Mouse (Mus musculus): ENCODE data around the gene Hpca.
A peak's percentile ranks its signal among the peaks of the same experiment; 100 is the strongest.

Hpca gene

DNA sequence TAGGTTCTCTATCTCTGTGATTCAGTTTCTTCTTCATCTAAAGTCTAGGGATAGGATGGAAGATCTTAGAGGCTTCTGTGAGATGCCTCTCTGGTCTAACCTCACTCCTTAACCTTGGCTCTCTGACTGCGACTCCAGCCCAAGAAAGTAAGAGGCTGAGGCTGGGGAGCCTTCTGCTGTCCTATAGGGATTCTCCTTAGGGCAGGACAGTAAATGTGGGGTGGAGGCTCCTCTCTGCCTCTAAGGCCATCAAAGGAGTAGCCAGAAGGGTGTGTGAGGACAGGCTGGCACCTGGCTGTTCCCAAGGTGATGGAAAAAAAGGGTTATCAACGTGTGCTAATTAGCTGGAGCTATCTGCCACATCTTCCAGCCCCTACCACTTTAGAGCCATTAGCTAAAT, 13.8 kb upstream of the Hpca start:
- no peak for DNase-seq

DNA sequence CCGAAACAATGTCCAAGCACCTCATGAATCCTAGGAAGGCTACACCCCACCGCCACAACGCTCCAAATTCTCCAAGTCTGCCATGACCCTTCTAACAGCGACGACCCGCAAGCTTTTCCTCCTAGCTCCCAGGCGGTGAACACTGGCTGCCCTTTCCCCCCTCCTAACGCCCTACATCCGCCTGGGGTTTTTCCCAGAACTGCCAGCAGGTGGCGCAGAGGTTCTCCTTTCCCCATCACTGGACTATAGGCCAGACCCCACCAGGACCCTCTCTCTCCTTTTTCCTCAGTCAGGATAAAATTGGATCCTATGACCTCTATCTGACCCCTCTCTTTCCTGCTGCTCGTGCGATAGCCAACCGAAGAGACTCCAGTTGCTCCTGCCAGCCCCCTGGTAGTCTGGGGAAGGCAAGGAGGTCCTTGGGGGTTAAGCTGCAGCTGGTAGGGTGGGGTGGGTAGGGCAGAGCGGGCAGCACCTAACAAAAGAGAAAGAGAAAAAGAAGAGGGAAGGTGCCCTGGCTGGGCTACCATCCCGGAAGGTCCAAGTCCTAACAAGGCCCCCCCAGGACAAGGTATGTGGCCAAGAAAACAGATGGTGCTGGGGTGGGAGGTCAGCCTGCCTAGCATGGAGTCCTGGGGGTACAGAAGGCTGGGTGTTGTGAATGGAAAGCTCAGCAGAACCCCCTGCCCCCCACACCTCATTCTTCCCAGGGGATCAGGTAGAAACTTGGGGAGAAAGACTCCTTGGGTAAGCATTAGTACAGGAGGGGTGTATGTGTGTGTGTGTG, 13.2 kb upstream of the Hpca start:
- peak; percentile 48 for DNase-seq

DNA sequence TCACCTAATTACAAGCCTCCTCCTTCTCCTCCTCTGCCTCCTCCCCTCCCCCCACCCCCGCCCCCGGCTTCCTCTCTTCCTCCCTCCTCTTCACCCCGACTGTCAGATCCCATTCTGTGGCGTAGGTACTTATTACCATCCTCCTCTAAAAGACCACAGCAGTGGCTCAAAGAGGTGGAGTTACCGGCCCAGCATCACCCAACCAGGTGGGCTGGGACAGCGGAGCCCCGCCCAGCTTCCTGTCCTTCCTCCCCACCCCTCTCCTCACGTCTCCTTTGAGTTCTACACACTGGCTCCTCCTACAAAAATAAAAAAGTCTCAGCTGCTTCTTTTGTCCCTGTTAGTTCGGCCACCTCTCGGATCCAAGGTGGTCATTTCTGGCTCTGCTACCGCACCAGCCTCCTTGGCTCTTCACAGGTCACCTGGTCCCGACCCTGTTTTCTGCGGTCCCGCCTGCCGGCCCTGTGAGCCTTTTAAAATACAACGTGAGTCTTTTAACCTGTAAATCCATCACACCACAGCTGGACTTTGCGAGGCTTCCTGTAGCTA, 9.0 kb upstream of the Hpca start:
- DNase-seq, result peak; percentile 45

DNA sequence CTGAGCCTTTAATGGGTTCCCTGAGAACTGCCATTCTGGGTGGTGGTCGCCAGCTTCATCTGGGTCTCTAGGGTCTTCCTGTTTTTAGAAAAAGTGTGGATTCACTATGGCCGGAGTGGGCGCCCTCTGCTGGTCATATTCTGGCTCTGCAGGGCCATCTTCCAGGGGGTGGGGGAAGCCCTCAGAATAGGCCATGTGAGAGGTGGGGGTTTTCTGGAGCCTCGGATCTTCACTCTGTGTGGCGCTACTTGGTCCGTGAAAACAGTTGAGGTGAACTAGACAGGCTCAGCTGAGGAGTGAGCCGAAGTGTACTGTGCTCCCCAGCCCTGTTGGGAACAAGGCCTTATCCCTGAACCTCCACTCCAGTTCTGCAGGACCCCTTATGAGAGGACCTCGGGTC, 8.3 kb upstream of the Hpca start:
- DNase-seq, result no peak

DNA sequence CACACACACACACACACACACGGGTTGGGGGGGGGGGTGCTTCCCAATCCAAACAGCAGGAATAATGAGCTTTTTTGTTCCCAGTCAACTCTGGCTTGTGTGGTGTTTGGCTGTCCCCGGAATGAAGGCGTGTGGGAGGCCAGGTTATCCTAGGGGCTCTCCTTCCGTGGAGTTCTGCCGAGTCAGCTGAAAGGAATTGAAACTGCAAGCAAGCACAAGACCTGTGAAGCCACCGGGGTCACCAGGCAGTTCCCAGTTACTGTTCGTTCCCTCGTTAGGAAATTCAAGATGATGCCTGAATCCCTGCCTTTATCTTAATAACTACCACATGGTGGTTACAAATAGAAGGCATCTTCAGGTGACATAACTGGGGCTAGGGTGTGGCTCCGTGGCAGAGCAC, 7.6 kb upstream of the Hpca start:
- no peak for DNase-seq

DNA sequence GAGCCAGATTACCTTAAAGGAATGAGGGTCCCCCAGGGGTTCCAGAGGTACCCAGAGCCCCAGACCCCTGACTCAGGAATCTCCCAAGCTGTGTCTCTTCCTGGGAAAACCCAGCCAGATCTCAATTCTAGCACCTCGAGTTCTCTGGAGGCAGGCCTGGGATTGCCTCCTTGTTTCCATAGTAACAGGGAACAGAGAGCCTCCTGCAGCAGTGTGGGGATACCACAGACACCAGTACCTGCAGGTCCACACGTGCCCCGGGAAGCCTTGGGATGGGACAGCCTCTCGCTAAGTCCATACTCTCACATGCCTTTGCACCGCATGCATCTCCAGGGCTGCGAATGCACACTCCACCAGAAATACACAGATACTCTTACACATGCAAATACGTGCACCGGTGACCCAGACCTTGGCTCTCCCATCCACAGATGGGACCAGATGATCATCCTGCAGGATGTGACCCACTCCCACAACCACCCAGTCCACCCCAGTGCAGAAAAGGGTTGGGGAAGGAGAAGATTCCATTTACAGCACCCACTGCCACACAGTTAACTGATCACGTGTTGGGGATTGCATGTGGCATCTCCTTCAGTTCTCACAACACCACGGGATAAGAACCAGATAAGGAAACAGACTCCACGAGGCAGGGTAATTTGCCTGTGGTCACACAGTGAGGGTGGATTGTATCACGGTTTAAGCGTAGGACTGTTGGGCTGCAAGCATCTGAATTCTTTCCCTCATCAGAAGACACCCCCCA, 6.9 kb upstream of the Hpca start:
- no peak for DNase-seq

DNA sequence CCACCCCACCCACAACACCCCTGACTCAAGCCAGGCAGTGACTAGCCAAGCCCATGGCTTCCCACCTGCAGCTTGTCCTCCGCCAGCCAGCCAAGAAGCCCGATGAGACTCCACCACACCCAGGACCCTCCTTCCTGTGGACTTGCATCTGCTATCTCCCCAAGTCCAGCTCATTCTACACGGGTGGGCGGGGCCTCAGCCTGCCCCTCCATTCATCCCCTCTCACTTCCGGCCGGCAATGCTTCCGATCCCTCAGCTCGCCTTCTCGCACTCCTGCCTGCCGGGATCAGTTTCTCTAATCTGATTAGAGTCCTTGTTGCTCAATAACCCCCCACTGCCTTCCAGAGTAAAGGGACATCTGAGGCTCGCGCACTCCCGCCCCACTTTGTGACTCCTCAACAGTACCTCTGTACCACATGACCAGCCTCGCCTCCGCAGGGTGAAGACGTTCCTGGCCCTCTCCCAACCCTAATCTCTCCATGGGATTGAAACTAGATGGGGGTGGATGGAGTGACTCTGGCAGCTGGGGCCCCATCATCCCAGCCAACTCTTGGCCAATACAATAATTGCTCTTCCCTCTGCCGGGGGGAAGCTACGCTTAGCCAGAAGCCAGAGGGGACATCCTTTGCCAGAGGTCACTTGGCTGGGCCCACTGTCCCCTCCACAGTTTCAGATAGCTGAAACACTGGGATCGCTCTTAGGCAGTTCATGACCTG, 4.1 kb upstream of the Hpca start:
- DNase-seq, result no peak

DNA sequence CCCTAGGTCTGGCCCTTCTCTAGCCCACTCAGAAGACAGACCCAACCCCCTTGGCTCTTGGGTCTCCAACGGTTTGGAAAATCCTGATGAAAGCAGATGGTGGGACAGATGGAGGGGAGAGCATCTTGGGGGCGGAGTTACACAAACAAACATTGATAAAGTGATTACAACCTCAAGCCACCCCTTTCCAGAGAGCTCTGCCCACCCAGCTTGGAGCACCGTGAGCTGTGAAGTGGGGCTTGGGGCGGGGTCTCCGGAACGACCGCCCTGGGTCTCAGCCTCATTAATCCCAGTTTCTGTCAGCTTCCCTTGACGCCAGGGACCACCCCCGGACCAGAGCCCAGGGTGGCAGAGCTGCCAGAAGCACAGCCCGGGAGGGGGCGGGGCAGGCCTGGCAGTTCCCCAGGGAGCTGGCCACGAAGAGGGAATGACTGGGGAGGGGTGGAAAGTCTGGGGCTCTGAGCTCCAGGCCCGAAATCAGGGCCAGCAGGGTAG, 2.9 kb upstream of the Hpca start:
- DNase-seq, result no peak

DNA sequence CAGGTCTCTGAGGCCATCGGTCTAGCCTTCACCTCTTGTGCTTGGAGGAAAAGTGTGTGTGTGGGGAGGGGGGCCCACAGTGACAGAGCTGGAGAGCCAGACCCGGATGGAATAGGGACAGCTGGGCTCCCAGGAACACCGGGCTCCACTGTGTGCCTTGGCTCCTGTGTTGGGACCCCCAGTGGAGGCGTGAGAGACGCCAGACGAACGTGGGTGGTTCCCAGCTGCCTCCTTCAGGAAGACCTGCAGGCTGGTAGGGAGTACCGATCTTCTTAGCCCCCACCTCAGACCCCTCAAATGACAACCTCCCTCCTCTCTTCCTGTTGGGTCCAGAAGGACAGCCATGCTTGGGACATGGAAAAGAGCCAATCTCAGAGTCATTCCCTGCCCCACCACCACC, 883 bp upstream of the Hpca start:
- no peak for DNase-seq

DNA sequence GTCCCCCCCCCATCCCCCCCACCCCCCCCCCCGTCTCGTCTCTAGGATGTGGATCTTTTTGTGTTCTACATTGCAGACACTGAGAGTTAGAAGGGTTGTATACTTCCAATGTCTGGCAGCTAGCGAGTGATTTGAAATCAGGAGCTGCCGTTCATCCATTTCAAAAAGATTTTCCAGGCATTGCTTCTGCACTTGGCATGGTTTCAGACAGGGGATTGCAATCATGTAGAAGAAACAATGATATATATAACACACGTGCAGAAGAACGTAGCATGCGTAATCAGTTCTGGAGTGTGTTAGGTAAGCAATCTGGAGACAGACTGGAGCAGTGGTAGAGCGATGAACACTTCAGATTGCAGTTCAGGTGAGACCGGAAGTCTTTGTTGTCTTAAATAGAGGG, 271 bp upstream of the Hpca start:
- DNase-seq, result no peak

DNA sequence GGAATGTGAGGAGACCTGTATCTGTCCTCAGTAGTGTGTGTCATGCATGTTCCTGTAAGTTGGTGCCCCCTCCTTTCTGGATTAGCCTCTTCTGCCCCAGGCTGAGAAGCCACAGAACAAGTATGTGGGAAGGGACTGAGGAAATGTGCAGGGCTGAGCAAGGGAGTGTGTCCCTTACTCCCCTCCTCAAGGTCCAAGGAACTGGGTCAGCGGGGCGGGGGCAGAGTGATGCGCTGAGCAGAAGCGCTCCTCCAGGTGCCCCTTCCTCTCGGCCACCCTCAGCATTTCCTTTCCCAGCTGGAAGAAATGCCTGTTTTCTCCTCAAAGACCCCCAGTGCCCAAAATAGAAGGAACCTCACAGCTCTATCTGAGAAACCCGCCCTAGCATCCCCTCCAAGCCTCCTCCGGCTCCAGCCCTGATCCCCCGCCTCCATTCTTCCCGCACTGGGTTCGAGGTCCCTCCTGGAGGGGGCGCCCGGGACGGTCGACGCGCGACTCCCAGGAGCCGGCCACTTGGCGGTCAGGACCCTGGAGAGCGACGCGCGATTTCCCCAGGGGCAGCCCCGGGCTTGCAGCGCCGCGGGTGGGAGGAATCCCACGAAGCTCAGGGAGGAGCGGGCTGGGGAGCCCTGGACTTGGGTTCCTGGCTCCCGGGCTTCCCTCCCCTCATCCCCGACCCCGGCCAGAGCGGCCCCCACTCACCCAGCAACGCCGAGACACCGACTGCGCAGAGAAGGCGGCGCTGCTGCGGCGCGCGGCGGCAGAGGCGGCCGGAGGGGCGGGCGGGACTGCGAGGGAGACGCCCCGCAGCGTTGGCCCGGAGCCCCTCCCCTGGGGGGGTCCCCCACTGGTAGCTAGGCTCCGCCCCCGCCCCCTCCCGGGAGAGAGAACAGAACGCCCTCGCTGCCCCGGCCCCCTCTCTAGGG, 1.1 kb downstream of the Hpca start:
- no peak for DNase-seq

DNA sequence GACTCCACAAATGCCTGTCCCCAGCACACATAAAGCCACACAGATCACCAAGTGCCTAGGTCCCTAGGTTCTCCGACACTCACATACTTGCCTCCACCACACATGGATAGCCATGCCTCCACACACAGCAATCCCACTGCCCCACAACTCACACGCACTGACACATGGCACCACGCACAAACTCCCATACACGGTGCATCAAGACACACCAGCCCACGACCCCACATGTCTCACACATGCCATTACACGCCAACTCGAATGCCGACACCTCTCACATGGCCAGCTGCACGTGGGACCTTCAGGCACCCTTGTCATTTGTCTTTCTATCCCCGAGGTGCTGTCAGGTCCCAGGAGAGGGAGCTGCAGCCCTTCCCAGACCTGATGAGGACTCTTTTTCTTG, 2.1 kb downstream of the Hpca start:
- no peak for DNase-seq

DNA sequence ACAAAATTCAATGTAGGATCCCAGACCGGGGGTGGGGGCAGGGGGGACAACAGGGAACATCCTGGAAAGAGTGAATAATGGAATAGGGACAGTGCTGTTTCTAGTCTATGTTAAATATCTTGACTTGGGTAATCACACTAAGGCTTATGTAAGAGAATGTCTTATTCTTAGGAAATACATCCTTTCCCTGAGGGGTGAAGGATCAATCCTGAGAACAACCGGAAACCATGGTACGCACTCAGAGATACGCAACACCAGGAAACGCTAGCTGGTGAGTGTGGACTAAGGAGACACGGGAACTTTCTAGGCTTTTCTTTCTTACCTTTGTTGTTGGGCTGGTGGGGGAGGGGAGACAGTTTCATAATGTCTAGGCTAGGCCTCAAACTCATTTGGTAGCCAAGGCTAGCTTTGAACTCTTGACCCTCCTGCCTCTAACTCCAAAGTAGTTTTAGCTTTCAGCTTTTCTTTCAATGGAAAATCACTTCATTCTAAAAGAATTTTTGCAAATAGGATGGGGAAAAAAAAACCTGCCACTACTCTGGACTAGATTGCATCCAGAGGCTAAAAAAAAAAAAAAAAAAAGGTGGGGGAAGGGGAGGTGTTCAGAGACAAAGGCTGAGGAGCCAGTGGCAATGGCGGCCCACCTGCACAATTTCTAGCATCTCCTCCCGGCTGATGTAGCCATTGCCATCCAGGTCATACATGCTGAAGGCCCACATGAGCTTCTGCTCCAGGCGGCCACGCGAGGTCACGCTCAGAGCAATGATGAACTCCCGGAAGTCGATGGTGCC, 3.9 kb downstream of the Hpca start:
- DNase-seq, result no peak

DNA sequence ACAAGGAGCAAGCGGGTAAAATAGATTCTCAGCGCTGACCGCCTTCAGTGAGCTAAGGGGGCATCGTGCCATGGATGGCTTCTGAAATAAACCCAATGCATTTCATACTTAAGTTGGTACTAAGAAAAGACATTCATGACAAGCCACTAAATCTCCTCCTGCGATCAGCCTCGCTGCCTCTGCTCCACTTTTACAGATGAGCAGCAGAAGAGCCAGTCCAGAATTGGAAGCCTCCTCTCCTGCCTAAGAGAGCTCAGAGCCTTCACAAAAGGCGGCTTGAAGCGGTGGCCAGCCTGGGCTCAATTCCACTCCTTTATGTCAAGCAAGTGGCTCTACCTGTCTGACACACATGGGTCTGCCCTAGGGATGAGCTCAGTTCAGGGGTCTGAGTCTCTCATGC, 5.1 kb downstream of the Hpca start:
- DNase-seq, result no peak

DNA sequence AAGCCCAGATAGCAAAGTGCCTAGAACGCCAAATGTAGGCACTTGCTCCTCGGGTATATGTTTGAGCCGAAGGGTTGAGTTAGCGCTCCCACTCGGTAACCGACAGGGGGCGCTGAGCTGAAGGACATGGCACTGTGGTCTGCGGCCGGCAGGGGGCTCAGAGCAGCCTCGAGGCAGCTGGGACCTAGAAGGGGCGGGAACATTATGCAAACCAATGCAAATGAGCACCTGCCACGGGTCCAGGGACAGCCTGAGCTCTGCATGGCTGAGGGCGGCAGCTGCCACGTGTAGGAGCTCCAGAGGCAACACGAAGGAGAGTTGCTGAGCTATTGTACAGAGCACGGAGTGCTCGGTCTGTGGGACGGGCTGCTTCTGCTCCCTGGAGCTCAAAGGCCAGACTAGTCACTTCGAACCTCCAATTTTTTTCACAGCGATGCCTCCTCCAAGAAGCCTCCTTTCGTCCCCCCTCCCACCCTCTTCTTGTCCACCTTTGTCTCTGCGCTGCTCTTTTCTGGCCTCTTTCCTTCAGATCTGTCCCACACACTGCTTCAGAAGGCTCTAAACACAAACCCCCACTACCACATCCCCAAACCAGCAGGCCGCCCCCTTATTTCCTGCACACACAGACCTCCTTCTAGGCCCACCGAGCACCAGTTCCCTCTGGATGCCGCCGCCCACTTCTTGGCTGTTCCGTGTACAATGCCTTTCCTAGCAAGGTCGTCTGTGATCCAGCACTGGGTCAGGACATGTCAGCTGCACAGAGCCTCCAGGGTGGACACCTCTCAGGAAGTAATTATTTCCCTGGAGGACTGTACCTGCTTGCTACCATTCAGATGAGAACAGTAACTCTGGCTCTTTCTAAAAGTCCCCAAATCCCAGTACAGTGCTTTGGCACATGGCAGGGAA, 8.5 kb downstream of the Hpca start:
- DNase-seq, result peak; percentile 56

DNA sequence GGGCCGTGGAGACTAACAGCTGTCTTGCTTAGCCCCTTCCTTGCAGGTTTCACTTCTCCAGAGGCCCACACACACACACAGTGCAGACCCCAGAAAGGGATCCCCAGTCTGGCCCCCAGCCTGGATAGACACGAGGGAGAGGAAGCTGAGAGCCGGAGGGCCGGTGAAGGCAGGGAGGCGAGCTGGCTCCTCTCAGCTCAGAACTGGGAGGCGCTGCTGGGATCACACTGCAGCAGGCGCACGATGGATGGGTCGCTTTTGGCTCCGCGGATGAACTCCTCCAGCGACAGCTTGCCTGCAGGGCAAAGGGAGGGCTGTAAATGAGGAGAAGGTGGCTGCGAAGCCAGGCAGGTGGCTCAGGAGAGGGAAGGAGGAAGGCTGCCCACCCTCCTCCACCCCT, 9.6 kb downstream of the Hpca start:
- DNase-seq, result no peak

DNA sequence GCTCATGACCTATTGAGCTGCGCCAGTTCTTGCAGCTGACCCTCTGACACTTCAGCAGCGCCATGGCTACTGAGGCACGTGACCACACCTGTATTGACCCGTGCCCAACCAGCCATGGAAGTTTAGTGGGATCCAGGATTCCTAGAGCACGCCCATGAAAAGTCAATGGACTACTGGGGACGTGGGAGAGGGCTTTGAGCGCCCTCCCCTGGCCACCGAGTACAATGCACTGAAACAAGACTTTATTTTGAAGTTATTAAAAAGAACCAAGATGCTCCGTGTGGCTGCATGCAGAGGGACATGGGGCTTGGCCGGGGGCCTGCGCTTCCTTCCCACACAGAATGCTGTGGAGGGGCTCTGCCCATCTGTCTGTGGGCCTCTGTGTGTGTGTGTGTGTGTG, 10.5 kb downstream of the Hpca start:
- DNase-seq, result no peak

DNA sequence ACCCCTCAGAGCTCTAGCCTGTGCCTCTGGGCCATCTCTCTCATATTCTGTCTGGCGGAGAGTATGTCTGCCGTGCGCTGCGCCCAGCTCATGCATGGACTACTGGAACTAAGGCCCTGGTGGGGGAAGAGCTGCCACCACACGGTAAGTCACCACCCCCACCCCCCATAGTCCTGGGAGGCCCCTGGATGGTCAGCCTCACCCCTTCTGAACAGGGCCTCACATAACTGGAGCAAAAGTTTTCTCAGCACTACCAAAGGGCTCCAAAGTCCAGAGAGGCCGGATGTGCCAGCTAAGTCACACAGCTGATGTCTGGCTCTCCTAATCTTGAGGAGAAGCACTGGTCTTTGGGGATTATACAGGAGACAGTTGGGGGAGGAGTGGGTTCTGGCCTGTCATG, 11.0 kb downstream of the Hpca start:
- DNase-seq, result no peak

DNA sequence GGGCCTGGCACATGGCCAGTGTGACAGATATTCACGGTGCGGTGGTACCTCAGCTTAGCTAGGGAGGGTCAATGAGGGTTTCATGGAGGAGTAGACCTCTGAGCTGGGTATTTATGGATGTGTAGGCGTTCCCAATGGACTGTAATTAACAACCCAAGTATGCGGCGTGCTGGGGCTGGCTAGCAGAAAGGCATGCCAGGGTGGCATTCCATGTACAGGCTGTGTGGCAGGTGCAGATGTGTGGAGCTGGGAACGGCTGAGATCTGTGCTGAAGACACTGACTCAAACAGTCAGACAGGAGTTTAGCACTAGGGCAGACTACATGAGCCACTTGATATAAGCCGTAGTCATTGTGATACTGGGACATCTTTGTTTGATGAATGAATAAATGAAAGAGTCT, 13.2 kb downstream of the Hpca start:
- DNase-seq, result no peak

DNA sequence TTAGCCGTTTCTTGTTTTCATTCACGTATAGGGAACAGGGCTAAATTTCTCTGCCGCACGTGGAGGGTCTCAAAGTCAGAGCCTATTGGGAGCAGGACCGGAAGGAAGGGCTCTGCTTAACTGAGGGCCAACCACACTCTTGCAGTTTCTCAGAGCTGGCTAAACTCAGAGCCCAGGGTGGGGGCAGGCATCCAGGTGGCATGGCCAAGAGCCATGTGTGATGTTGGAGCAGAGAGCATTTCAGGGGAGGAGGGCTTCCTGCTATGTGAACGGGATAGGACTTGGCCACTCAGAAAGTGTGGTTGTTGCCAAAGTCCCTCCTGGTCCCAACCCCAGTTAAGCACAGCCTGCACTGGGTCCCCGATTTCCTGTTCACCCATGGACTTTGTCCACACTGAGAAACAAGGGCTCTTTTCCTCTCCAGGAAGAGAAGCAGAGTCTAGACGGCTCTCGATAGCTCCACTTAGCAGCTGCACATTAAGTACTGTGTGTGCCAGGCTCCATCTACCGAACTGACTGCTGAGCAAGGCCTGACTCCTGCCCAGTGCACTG, 14.4 kb downstream of the Hpca start:
- DNase-seq, result no peak
